Mouse (Mus musculus) large intestine, adult 2 months (tissue): Measurements from ENCODE around the gene Dnttip1. TPM values are rescaled to one million over a fixed set of nuclear protein-coding genes. Genes with fewer than 3 reads are reported as not detected.

Experiments
- DNase-seq: peaks from one replicate; pipeline ENCODE4 v3.0.0-alpha.2; 2012; ENCODE audit warnings: low read depth, low spot score
- WGBS: fragments of 180-500 bp; shearing (Covaris S2); methylation state at CpG from one replicate; pipeline ENCODE4 v1.1.7; 2018; 5-methylcytosine and 5-hydroxymethylcytosine counted together
- polyA plus RNA-seq: library from polyadenylated mRNA; depleted of rRNA; stranded (reverse); fragments of >200 nt; gene quantifications from 2 replicates; pipeline ENCODE4 v1.2.3, GENCODE M21; 2012

Dnttip1 gene
- polyA plus RNA-seq, 1 experiment, result 17.3 TPM

DNA sequence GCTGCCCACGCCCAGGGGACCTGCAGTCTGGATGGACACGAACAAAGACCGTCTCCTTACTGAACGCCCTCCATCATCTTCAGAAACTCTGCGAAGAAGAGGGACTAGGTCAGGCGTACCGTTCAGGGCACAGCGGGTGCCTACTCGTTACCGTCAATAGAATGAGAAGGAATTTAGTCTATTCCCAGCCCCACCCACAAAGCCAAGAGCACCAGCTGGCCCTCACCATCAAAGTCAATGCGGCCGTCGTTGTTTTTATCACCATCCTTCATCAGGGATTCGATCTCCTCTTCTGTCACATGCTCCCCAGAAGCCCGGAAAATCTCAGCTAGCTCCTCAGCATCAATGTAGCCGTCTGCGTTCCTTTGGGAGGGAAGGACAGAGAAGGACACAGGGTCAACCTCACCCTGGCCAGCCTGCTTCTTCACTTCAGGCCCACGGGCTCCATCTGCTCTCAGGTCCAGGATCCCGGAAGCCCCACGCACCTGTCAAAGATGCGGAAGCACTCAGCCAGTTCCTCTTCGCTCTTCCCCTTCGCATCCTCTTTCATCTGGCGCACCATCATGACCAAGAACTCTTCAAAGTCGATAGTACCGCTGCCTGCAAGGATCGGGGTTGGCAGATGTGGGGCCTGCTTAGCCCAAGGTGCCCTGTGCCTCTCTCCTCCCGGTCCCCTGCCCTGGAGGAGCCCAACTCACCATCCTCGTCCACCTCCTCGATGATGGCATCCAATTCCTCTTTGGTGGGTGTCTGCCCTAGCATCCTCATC, 31.6 kb downstream of the Dnttip1 start:
- DNase-seq, result no peak
- 75% methylated on average over 30 of the region's 30 CpGs for WGBS

DNA sequence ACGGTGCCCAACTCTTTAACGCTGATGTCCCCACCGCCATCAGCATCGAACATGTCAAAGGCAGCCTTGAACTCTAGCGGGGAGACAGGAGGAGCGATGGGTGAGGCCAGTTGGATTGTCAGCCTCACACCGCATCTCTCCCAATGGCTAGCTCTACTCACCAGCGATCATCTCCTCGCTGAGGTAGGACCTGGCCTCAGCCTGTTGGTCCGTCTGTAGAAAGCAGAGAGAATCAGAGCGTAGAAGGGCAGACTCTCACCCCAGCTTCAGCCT, 32.2 kb downstream of the Dnttip1 start:
- 93% methylated on average over 11 of the region's 11 CpGs for WGBS
- no peak for DNase-seq

DNA sequence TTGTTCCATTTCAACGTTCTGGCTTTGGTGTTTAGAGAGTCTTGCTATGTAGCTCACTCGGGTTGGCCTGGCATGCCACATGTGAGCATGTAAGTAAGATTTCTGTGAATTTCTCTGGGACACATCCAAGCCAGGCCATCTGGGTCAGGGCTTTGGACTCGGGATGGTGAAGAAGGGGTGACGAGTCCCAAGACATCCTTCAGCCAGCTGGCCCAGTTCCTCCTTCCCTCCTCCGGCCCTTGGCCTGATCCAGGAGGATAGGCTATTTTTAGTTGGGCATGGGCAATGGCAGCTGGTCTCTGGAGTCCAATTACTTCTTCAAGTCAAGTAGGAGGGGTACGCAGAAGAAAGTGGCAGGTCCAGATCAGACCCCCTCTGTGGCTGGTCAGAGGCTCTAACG, 33.0 kb downstream of the Dnttip1 start:
- WGBS, result 74% methylated on average over 7 of the region's 7 CpGs
- no peak for DNase-seq

DNA sequence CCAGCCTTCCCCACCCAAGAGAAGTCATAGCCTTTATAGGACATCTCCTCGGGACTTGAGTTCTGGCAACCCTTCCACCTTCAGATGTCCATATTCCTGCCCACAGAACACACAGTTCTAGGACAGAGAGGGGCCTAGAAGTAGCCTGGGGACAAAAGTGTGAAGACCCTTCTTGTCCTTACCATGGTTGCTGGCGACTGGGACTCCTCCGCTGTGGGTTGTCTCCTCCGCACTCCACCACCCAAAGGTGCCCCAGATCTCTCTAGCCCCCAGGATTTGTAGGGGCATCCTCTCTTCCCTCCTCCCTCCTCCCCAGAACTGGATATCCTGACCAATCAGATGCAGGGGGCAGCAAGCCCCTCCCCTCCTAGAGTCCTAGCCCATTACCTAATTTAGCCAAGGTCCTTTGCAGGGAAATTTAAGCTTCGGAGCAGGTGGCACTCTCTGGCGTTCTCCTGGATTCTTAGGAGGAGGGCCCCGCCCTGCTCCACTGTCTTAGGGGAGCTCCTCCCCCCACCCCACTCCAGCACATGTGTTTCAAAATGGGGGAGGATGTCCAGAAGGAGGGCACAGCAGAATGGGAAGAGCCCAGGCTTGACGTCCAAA, 33.8 kb downstream of the Dnttip1 start, which contains the start of gene Tnnc2:
TSS of gene Tnnc2 (minus strand) at position 487 of the 606 bp plus-strand sequence.
- 63% methylated on average over 8 of the region's 8 CpGs for WGBS
- no peak for DNase-seq

DNA sequence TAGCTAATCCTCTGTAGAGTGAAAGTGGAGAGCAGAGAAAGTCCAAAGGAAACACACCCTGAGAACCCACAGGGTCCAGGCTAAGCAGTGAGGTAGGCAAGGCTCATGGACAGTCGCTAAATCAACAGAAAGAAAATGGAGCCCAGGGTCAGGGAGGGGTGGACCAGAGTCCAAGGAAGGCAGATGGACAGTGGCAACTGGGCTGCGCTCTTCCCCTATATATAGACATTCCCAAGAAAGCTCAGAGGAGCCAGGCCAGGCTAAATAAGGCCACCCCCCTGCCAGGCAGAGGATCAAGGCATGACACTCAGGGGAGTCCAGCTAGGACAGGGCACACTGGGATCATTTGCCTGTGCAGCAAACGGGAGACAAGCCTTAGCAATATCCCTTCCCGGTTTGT, 36.1 kb downstream of the Dnttip1 start:
- WGBS, result 72% methylated on average over 4 of the region's 4 CpGs
- DNase-seq, result no peak

DNA sequence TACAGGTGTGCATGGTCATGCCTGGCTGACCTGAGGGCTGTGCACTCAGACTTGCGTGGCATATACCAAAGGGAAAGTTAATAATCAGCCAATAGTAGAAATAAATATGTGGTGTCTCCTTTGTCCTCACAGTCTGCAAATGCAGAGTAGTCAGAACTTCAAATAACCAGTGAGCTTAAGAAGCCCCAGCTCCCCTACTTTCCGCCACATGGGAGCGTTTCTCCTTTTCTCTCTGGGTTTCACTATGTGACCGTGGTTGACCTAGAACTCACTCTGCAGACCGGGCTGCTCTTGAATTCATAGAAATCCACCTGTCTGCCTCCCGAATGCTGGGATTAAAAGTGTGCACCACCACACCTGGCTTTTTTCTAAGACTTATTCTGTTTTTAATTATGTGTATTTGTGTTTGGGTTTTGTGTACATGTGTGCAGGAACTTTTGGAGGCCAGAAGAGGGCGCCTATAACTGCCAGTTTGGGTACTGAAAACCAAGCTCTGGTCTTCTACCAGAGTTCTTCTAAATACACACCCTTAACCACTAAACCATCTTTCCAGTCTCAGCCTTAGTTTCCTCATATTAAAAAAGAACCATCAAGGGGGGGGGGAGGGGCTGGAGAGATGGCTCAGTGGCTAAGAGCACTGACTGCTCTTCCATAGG, 38.3 kb downstream of the Dnttip1 start:
- no peak for DNase-seq
- WGBS, result 74% methylated on average over 7 of the region's 7 CpGs

DNA sequence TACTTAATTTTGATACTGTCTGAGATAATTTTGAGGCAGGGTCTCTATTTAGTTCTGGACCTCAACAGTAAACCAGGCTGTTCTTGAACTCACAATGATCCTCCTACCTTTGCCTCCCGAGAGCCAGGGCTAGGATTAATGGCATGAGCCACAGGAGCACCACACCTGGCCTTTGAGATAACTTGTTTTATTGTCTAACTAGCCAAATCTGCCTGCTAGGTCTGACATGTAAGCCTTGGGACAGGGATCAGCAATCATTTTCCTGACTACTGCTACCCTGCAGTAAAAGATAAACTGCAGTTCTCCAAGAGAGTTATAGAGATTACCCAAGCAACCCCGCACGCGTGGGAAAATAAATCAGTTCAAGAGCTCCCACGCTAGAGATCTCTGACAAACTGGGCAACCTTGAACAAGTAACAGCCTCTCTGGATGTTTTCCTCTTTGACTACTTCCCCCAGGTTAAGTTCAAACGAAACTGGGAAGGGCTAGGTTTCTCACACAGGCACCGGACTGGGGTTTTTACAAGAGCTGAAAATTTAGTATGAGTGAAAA, 39.2 kb downstream of the Dnttip1 start:
- WGBS, result 2% methylated on average over 7 of the region's 7 CpGs
- no peak for DNase-seq

DNA sequence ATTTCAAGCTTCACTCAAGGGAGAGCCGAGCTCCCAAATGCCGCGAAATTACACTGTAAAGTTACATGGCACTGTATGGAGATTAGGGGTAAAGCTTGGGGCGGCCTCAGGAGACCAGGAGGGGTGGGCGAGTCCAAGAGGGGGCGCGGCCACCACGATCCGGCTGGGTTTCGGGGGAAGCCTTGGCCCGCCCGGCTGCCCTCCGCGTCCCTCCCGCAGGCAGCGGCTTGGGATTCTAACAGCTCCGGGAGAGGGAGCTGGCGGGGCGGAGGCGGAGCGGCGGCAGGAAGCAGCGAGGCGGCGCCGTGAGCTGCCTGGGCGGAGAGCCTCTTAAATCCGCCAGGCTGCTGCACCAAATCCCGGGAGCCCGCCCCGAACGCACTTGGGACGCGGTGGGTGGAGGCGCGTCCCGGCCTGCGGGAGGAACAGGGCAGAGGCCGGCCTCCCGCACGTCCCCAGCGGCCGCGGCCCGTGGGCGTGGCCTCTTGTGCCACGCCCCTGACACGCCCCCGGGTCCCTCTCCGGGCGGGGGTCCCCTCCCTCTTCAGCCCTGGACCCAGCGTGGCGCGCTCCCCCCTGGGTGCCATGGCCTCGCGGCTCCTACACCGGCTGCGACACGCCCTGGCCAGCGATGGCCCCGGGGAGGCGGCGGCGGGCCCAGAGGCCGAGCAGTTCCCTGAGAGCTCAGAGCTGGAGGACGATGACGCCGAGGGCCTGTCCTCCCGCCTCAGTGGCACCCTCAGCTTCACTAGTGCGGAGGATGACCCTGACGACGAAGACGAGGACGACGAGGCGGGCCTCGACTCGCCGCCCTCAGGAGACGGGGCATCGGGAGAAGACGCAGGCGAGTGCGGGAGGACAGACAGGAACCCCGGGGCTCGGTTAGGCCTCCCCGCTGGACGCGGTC, 40.0 kb downstream of the Dnttip1 start, which contains the start of gene Snx21:
TSS of gene Snx21 (plus strand) at position 343 of the 907 bp plus-strand sequence.
- WGBS, result under 1% methylated on average over 89 of the region's 89 CpGs
- peak; percentile 77 for DNase-seq

DNA sequence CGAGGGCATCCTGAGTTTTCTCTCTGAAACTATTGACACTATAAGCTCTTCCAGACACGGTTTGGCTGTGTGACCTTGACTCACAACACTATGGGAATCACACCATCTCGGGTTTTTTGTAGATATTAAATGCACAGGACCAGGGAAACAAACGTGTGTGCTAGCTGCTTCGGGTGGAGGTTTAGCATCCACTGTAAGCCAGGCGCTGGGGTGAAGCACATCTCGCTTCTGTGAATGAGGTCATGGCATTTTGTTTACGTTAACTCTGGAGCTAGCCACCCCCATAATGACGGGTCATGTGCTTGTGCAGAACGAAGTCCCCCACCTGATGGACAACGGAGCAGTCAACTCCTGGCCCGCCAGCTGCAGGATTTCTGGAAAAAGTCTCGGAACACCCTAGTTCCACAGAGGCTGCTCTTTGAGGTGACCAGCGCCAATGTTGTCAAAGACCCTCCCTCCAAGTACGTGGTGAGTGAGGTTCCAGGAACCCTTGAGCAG, 40.7 kb downstream of the Dnttip1 start:
- DNase-seq, result no peak
- 18% methylated on average over 15 of the region's 15 CpGs for WGBS

DNA sequence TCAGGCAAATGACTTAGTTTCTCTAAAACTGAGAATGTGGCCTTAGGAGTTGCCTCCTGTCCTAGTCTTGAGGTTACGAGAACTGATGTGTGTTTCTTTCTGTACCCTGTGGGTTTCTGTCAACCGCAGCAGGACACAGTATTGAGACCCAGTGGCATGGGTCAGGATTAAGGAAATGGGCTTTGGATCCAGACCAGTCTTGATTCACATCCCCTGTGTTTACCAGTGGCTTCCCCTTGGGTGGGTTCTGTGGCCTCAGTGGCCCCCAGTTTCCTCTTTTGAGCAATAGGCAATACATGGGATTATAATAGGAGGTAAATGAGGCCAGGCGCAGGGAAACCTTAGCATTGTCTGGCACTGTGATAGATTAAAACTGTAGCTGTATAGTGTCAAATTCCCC, 41.2 kb downstream of the Dnttip1 start:
- WGBS, result 78% methylated on average over 3 of the region's 3 CpGs

DNA sequence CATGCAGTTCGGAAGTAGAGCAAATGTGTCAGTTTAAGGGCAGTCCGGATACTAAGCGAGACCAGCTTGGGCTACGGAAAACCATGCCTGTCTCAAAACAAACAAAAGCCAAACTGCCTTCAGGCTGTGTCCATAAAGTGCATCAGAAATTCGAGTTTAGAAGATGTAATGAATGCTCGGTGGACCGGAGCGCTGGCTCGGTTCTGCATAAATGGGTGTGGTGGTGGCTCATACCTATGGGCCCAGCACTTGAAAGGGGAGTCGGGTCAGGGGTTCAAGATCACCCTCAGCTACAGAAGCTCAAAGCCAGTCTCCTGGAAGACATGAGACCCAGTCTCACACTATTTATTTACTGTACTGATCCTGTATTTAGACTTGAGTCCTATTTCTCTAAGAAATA, 42.0 kb downstream of the Dnttip1 start:
- 65% methylated on average over 10 of the region's 10 CpGs for WGBS
- DNase-seq, result no peak

More for the DNA sequence above, 41.2 kb downstream of the Dnttip1 start:
- DNase-seq, result no peak

DNA sequence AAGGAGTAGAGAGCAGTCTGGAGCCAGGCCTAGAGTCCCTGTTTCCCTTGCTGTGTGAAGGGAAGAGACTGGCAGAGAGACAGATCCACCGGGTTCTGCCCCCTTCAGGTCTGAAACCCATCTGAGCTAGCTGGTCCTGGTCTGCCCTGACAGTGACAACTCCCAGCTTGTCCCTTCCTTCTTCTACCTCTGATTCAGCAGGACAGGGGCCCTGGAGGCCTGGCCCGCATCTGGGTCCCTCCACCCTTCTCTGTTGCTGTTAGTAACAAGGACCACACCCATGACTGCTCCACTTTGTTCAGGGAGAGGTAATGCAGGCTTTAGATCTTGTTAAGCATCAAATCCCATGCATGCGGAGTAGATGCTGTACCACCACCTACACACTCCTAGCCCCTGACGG, 42.6 kb downstream of the Dnttip1 start:
- WGBS, result 66% methylated on average over 4 of the region's 4 CpGs

DNA sequence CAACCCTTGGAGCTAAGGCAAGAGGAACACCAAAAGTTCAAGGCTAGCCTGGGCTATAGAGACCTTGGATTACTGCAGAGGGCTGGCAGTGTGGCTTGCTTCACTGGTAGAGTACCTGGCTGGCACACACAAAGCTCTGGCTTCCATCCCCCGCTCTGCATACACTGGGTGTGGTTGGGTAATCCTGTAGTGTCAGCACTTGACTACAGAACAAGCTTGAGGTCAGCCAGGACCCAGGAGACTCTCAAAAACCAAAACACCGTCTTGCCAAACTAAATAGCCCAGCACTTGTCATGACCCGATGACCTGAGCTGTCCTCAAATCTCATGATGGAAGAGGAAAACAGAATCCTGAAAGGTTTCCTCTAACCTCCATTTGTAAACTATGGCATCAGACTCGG, 44.7 kb downstream of the Dnttip1 start:
- no peak for DNase-seq
- WGBS, result 58% methylated on average over 4 of the region's 4 CpGs

More for the DNA sequence above, 42.6 kb downstream of the Dnttip1 start:
- DNase-seq, result no peak

DNA sequence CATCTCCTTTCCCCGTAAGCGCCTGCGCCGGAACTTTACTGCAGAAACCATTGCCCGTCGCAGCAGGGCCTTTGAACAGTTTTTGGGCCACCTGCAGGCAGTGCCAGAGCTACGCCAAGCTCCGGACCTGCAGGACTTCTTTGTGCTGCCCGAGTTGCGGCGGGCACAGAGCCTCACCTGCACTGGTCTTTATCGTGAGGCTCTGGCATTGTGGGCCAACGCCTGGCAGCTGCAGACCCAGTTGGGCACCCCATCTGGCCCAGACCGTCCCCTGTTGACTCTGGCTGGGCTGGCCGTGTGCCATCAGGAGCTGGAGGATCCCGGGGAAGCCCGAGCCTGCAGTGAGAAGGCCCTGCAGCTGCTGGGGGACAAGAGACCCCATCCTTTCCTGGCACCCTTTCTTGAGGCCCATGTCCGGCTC, 46.1 kb downstream of the Dnttip1 start:
- 86% methylated on average over 18 of the region's 18 CpGs for WGBS
- DNase-seq, result no peak

DNA sequence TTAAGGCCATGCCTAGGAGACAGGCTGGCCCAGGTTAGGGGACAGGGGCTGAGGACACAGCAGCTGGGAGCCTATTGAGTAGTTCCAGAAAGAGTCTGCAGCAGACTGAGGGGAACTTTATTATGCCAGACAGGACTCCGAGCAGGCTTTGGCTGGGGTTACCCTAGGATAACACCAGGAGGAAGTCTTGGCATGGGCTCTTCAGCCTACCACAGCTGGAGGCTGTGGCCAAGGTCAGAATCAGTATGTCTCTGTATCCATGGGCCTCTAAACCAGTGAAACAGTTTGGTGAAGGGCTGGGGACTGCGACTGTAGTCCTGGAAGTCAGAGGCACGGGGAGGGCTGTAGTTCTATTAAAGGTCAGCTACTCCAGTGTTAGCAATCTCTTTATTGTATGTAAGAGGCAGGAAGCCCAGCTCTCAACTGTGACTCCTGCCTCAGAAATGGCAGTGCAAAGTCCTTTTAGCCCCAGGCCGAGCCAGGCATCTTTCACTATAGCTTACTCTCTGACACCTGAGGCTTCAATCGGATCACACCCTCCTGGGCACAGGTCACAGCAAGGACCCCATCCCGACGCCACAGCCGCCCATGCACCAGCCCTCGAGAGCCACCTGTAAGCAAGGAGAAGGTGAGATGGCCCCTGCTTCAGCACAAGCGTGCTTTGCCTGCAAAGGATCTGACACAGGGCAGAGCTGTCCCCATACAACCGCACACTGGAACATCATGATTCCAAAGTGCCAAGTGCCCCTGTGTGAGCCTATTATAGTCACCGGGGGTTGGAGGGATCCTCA, 46.8 kb downstream of the Dnttip1 start:
- DNase-seq, result no peak
- 89% methylated on average over 12 of the region's 12 CpGs for WGBS

DNA sequence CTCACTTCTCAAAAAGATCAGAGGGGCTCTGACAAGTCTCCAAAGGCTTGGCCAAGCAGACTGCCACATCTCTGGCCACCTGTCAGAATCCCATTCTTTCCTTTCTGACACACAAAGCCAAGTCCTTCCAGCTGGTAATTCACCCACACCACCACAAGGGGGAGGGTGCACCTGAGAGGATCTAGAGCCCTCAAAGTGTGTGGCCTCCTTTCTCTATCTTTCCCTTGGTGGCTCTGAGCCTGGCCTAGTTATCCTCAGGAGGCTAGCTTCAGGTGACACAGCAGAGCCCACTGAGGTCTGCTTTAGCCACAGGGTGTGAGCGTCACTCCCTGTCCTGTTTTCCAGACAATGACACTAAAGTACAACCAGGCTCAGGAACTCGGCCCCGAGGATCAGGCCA, 47.5 kb downstream of the Dnttip1 start:
- DNase-seq, result no peak
- 77% methylated on average over 3 of the region's 3 CpGs for whole genome bisulfite sequencing

DNA sequence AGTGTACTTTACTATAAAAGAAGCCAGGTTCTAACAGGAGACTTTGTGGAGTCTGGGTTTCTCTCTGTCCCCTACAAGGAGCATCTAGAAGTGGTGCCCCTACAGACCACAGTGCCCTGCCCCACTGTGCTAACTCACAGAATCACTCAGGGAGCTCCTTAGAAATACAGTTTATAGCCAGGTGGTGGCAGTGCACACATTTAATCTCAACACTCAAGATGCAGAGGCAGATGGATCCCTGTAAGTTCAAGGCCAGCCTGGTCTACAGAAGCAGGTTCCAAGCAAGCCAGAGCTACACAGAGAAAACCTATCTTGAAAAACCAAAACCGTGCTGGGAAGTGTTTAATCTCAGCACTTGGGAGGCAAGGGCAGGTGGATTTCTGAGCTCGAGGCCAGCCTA, 48.0 kb downstream of the Dnttip1 start:
- 92% methylated on average over 2 of the region's 2 CpGs for WGBS
- no peak for DNase-seq

DNA sequence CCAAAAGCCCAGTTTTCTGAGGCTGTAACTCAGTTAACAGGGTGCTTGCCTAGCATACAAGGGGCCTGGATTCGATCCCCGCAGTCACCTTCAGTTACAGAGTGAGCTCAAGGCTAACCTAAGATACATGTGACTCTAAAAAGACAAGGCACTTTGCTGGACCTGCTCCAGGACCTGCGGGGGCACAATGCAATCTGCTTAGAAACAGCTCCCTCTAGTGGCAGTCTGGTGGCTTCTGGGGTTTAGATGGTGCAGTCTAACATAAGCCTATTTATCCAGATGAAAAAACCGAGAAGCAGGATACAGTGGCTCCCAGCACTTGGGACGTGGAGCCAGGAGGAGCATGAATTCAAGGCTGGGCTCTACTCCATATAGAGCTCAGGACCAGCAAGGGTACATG, 48.5 kb downstream of the Dnttip1 start:
- 16% methylated on average over 5 of the region's 5 CpGs for WGBS
- no peak for DNase-seq

DNA sequence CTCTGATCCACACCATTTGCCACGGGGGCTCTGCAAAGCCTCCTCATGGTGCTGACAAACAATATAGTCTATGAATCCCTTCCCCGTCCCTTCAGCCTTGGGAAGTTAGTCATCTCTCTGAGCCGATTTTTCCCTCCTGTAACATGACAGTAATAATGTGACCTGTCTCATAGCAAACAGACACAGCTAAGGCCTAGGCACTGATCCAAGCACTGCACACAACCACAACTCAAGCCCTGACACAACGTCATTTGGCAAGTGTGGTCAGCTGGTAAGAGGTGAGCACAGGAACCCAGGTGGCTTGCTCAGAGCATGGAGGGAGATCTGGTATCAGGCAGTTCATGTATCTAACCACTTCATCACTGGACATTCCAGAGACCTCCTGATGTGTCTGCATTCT, 50.1 kb downstream of the Dnttip1 start:
- DNase-seq, result no peak
- 68% methylated on average over 4 of the region's 4 CpGs for WGBS
